Mouse (Mus musculus): ENCODE data around the gene Cd163l1. TPM values are rescaled to one million over a fixed set of nuclear protein-coding genes. Genes with fewer than 3 reads are reported as not detected.

Cd163l1 gene
- polyA plus RNA-seq, 1 experiment, result not detected

- no peak for DNase-seq (ENCODE audit: low read depth)
- TF ChIP-seq POLR2A (IDR thresholded peaks at IDR 0.05; ENCODE audit: borderline replicate concordance, extremely low read depth, insufficient read depth, insufficient read length, poor library complexity, severe bottlenecking), result no peak
Measured at GRCm38 (mm10) chr7:140190435-140190834, 27.6 kb upstream of the Cd163l1 start.

GRCm38 (mm10) chr7:140192445-140192844 is 25.6 kb upstream of the Cd163l1 start:
- TF ChIP-seq CTCF (IDR thresholded peaks at IDR 0.05; ENCODE audit: borderline replicate concordance, extremely low read depth, insufficient read depth, insufficient read length) (no peak), POLR2A (IDR thresholded peaks at IDR 0.05; ENCODE audit: borderline replicate concordance, extremely low read depth, insufficient read depth, insufficient read length, poor library complexity, severe bottlenecking) (no peak)
- no peak for DNase-seq (ENCODE audit: low read depth)

GRCm38 (mm10) chr7:140192851-140193250 is 25.2 kb upstream of the Cd163l1 start:
- no peak for DNase-seq (ENCODE audit: low read depth)
- TF ChIP-seq POLR2A (IDR thresholded peaks at IDR 0.05; ENCODE audit: borderline replicate concordance, extremely low read depth, insufficient read depth, insufficient read length, poor library complexity, severe bottlenecking), result no peak
- TF ChIP-seq CTCF (IDR thresholded peaks at IDR 0.05; ENCODE audit: borderline replicate concordance, extremely low read depth, insufficient read depth, insufficient read length), result no peak

GRCm38 (mm10) chr7:140194031-140194430 is 24.0 kb upstream of the Cd163l1 start:
- no peak for DNase-seq (ENCODE audit: low read depth)
- no peak for TF ChIP-seq POLR2A (IDR thresholded peaks at IDR 0.05; ENCODE audit: borderline replicate concordance, extremely low read depth, insufficient read depth, insufficient read length, poor library complexity, severe bottlenecking)
- TF ChIP-seq CTCF (IDR thresholded peaks at IDR 0.05; ENCODE audit: borderline replicate concordance, extremely low read depth, insufficient read depth, insufficient read length), result no peak

GRCm38 (mm10) chr7:140196002-140196401 is 22.1 kb upstream of the Cd163l1 start:
- DNase-seq (ENCODE audit: low read depth), result no peak
- TF ChIP-seq POLR2A (IDR thresholded peaks at IDR 0.05; ENCODE audit: borderline replicate concordance, extremely low read depth, insufficient read depth, insufficient read length, poor library complexity, severe bottlenecking) (no peak), CTCF (IDR thresholded peaks at IDR 0.05; ENCODE audit: borderline replicate concordance, extremely low read depth, insufficient read depth, insufficient read length) (no peak)

GRCm38 (mm10) chr7:140201090-140201489 is 17.0 kb upstream of the Cd163l1 start:
- no peak for TF ChIP-seq CTCF (IDR thresholded peaks at IDR 0.05; ENCODE audit: borderline replicate concordance, extremely low read depth, insufficient read depth, insufficient read length)
- no peak for TF ChIP-seq POLR2A (IDR thresholded peaks at IDR 0.05; ENCODE audit: borderline replicate concordance, extremely low read depth, insufficient read depth, insufficient read length, poor library complexity, severe bottlenecking)
- DNase-seq (ENCODE audit: low read depth), result no peak

- DNase-seq (ENCODE audit: low read depth), result no peak
- TF ChIP-seq CTCF (IDR thresholded peaks at IDR 0.05; ENCODE audit: borderline replicate concordance, extremely low read depth, insufficient read depth, insufficient read length) (no peak), POLR2A (IDR thresholded peaks at IDR 0.05; ENCODE audit: borderline replicate concordance, extremely low read depth, insufficient read depth, insufficient read length, poor library complexity, severe bottlenecking) (no peak)
Measured at GRCm38 (mm10) chr7:140205864-140206263, 12.2 kb upstream of the Cd163l1 start, which contains the start of gene Olfr524. Gene Olfr524 (minus strand): TSS chr7:140205964.

GRCm38 (mm10) chr7:140206904-140207303 is 11.2 kb upstream of the Cd163l1 start:
- DNase-seq (ENCODE audit: low read depth), result no peak
- TF ChIP-seq CTCF (IDR thresholded peaks at IDR 0.05; ENCODE audit: borderline replicate concordance, extremely low read depth, insufficient read depth, insufficient read length) (no peak), POLR2A (IDR thresholded peaks at IDR 0.05; ENCODE audit: borderline replicate concordance, extremely low read depth, insufficient read depth, insufficient read length, poor library complexity, severe bottlenecking) (no peak)

GRCm38 (mm10) chr7:140208153-140208552 is 9.9 kb upstream of the Cd163l1 start:
- no peak for TF ChIP-seq POLR2A (IDR thresholded peaks at IDR 0.05; ENCODE audit: borderline replicate concordance, extremely low read depth, insufficient read depth, insufficient read length, poor library complexity, severe bottlenecking)
- no peak for TF ChIP-seq CTCF (IDR thresholded peaks at IDR 0.05; ENCODE audit: borderline replicate concordance, extremely low read depth, insufficient read depth, insufficient read length)
- DNase-seq (ENCODE audit: low read depth), result no peak

- DNase-seq (ENCODE audit: low read depth), result no peak
- TF ChIP-seq POLR2A (IDR thresholded peaks at IDR 0.05; ENCODE audit: borderline replicate concordance, extremely low read depth, insufficient read depth, insufficient read length, poor library complexity, severe bottlenecking), result no peak
- no peak for TF ChIP-seq CTCF (IDR thresholded peaks at IDR 0.05; ENCODE audit: borderline replicate concordance, extremely low read depth, insufficient read depth, insufficient read length)
Measured at GRCm38 (mm10) chr7:140208677-140209076, 9.4 kb upstream of the Cd163l1 start.

- TF ChIP-seq CTCF (IDR thresholded peaks at IDR 0.05; ENCODE audit: borderline replicate concordance, extremely low read depth, insufficient read depth, insufficient read length) (no peak), POLR2A (IDR thresholded peaks at IDR 0.05; ENCODE audit: borderline replicate concordance, extremely low read depth, insufficient read depth, insufficient read length, poor library complexity, severe bottlenecking) (no peak)
- no peak for DNase-seq (ENCODE audit: low read depth)
Measured at GRCm38 (mm10) chr7:140213841-140214240, 4.2 kb upstream of the Cd163l1 start.

GRCm38 (mm10) chr7:140219268-140219667 is 1.2 kb downstream of the Cd163l1 start:
- DNase-seq (ENCODE audit: low read depth), result no peak

More at GRCm38 (mm10) chr7:140219268-140219667, 1.2 kb downstream of the Cd163l1 start:
- TF ChIP-seq POLR2A (IDR thresholded peaks at IDR 0.05; ENCODE audit: borderline replicate concordance, extremely low read depth, insufficient read depth, insufficient read length, poor library complexity, severe bottlenecking) (no peak), CTCF (IDR thresholded peaks at IDR 0.05; ENCODE audit: borderline replicate concordance, extremely low read depth, insufficient read depth, insufficient read length) (no peak)
